Mouse (Mus musculus) hindbrain, embryonic 10.5 days (tissue): ENCODE results near the gene Iqub. TPM values are rescaled to one million over a fixed set of nuclear protein-coding genes. Genes with fewer than 3 reads are reported as not detected.

ENCODE experiments used
- DNase-seq: peaks from one replicate; pipeline ENCODE4 v3.0.0-alpha.2; 2017; ENCODE audit warnings: low spot score
- H3K27ac ChIP-seq: fragments of 300-500 bp; sonication (generic); 2 replicates; pipeline ENCODE4 v1.5.1; 2016; ENCODE audit warnings: mild to moderate bottlenecking, moderate library complexity
- H3K27me3 ChIP-seq: fragments of 300-500 bp; sonication (generic); 2 replicates; pipeline ENCODE4 v1.6.1; 2016; ENCODE audit warnings: mild to moderate bottlenecking; ENCODE audit not compliant: poor library complexity, insufficient read depth, severe bottlenecking
- H3K36me3 ChIP-seq: fragments of 300-500 bp; sonication (generic); 2 replicates; pipeline ENCODE4 v1.6.1; 2016; ENCODE audit warnings: mild to moderate bottlenecking, moderate library complexity
- H3K4me1 ChIP-seq: fragments of 300-500 bp; sonication (generic); replicated peaks from 2 replicates; pipeline ENCODE4 v1.6.1; 2016; ENCODE audit warnings: mild to moderate bottlenecking
- H3K4me3 ChIP-seq: fragments of 300-500 bp; sonication (generic); 2 replicates; pipeline ENCODE4 v1.5.1; 2016; ENCODE audit warnings: mild to moderate bottlenecking, moderate library complexity
- H3K9me3 ChIP-seq: fragments of 300-500 bp; sonication (generic); 2 replicates; pipeline ENCODE4 v1.6.1; 2016; ENCODE audit warnings: mild to moderate bottlenecking, moderate library complexity
- WGBS: fragments of 180-500 bp; shearing (Covaris S2); methylation state at CpG from one replicate; pipeline ENCODE4 v1.1.7; 2016; 5-methylcytosine and 5-hydroxymethylcytosine counted together
- polyA plus RNA-seq: library from polyadenylated mRNA; unstranded; fragments of >200 nt; fragmentation: Nextera tagmentation; extraction: Ambion mirVana; gene quantifications from 2 replicates; pipeline ENCODE4 v1.2.1, GENCODE M21; 2016

Iqub gene
- polyA plus RNA-seq, 1 experiment from 2014 or later = 2.3 TPM

DNA sequence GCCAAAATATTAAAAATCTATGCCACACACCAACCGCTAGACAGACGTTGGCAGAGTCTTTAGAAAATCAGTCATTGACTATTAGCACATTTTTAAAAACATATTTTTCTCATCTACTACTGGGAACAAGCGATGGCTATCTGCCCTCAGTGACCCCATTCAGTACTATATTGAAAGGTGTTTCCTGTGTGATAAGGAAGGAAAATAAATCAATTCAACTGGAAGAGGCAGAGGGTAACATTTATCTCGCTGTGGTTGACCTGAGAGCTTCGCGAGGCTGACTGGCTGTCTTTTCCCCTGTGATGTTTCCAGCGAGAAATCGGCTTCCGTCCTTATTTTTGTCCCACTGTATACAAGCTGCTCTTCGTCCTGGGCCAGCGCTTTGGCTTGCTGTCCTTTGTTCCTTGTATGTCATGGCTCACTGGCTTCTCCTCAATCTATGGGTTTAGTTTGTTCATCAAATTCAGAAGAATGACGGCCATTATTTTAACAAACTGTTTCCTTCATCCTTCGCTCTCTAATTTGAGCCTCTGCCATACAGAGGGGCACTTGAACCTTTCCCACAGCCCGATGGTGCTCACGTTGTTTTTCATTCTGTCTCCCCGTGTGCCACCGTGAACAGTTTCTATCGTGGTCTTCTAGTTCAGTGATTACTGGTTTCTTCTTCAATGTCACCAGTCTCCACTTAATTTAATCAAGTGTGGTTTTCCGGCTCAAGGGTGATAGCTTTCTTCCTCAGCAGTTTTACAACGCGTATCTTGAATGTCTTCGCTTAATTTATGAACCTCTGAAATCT lies 63.6 kb downstream of the Iqub start:
- DNase-seq = no peak
- Histone ChIP-seq H3K27ac (no peak overlapping the region), H3K4me1 (no peaks in the 10 kb centered on the region), H3K36me3 (no peaks in the 10 kb centered on the region), H3K4me3 (no peak overlapping the region), H3K27me3 (no peaks in the 10 kb centered on the region), H3K9me3 (no peaks in the 10 kb centered on the region)
- 85% methylated on average over 22 of the region's 22 CpGs for WGBS

DNA sequence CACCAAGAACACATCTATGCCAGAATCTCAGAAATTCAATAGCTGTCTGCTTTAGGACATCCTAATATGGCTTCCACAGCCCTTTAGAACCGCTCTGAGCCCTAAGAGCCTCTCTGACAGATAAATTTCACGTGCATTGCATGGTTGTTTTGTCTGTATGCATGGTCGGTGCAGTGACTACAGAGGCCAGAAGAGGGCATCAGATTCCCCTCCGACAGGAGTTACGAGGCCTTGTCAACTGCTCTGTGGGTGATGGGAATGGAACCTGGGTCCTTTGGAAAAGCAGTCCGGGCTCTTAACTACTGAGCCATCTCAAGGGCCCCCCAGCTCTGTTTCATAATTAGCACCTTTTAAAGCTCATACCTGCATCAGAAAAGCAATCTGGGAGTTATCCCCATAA lies 64.6 kb downstream of the Iqub start:
- Histone ChIP-seq H3K36me3 (no peaks in the 10 kb centered on the region), H3K4me1 (no peaks in the 10 kb centered on the region), H3K27me3 (no peaks in the 10 kb centered on the region), H3K27ac (no peak overlapping the region), H3K4me3 (no peak overlapping the region), H3K9me3 (no peaks in the 10 kb centered on the region)
- 93% methylated on average over 6 of the region's 6 CpGs for WGBS
- DNase-seq = no peak

DNA sequence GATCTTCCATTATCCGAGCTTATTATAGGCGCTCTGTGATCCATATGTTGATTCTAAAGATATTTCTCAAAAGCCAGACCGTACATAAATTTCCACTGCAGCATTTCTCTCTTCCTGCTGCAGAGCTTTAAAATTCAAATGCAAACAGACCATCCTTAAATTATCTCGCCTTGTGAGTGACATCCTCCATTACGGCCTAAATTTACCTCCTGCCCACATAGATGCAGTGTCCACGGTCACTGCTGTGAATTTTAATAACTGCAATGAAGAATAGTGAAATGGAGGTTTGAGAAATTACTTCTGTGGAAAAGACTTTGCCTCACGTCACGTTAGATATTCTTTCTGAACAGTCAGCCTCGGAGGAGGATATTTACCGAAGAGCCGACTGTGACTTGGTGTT lies 98.8 kb downstream of the Iqub start:
- Histone ChIP-seq H3K4me3 (no peak overlapping the region), H3K36me3 (no peaks in the 10 kb centered on the region), H3K27me3 (no peaks in the 10 kb centered on the region), H3K9me3 (no peaks in the 10 kb centered on the region), H3K4me1 (no peaks in the 10 kb centered on the region), H3K27ac (no peak overlapping the region)
- DNase-seq = no peak
- WGBS = 90% methylated on average over 11 of the region's 11 CpGs

DNA sequence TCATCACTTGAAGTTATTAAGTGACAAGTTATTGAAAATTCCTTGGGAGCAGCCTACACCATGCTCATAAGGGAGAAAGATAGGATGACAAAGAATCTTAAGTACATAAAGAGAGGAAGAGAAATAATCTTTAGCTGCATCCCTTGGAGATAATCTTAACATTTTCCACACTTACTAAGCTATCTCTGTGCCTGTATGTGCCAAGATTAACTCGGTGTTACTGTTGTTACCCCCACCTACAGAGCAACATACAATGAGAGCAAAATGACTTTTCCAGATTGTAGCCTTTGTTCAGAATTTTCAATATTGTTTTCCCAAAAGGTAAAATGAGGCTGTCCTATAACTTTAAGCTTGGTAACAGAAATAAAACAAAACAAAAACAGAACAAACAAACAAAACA lies 99.4 kb downstream of the Iqub start:
- H3K27ac ChIP-seq = no peak overlapping the region
- WGBS = 86% methylated on average over 1 of the region's 1 CpGs
- H3K4me1 ChIP-seq = no peaks in the 10 kb centered on the region
- H3K36me3 ChIP-seq = no peaks in the 10 kb centered on the region
- no peaks in the 10 kb centered on the region for H3K9me3 ChIP-seq
- H3K4me3 ChIP-seq = no peak overlapping the region
- H3K27me3 ChIP-seq = no peaks in the 10 kb centered on the region
- DNase-seq = no peak

DNA sequence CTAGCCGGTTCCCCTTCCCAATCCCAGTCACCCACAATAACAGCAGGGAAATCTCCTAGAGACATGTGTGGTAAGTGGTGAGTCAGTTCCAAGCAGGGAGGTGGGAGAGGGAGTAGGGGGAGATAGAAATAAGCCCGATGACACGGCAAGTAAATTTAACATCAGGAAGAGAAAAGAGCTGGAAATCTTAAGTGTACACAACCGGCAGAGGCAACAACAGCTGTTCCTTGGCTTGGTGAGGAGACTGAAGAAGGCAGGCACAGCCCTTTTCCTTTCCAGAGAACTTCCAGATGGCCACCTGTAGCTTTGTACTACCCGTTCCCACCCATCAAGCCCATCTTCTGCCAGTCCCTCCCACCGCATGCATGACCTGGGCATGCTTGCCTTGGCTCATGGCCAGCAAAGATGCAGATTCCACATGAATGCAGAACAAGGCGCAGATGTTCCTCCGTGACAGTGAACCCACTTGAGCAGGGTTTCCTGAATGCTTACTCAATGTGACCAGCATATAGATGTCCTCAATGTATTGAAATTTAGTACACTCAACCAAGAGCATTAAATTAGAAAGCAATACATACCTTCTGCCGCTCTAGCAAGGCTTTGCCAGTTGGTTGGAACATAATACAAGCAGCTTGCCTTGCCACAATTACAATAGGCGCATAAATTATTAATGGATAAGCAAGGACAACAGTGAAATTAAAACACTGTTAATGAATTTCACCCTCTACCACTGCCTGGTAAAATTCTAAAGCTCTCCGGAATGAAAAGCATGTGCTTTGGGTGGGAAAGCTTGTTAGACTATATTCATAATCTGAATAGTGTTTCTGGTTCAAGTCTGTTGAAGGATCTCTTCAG lies 106.1 kb downstream of the Iqub start:
- H3K4me1 ChIP-seq = 0 out of 2 replicates have a peak, but pooled peaks cover 2% of the 10 kb centered on the region
- H3K27ac ChIP-seq = no peak overlapping the region
- no peak overlapping the region for H3K4me3 ChIP-seq
- 92% methylated on average over 11 of the region's 11 CpGs for WGBS
- no peaks in the 10 kb centered on the region for H3K9me3 ChIP-seq
- no peaks in the 10 kb centered on the region for H3K27me3 ChIP-seq
- no peaks in the 10 kb centered on the region for H3K36me3 ChIP-seq
- DNase-seq = no peak

DNA sequence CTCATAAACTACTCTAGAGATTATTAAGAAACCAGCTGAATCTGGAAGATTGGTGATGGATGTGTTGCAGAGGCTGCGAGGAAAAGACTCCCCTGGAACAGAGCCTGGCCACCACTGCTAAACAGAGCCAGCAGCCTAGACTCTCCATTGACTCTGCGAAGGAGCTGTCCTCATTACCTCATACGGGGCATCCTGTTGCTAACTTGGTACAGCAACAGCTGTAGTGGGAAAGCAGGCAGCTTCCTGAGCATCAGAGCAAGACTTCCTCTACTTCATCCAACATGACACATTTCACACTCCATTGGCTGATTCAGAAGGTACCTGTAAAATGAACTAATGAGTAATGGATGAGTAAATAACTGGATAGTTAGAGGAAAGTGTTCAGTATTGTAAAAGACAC lies 107.1 kb downstream of the Iqub start:
- H3K4me1 ChIP-seq = 0 out of 2 replicates have a peak, but pooled peaks cover 2% of the 10 kb centered on the region
- H3K36me3 ChIP-seq = no peaks in the 10 kb centered on the region
- no peak overlapping the region for H3K4me3 ChIP-seq
- no peak overlapping the region for H3K27ac ChIP-seq
- no peaks in the 10 kb centered on the region for H3K27me3 ChIP-seq
- DNase-seq = no peak
- H3K9me3 ChIP-seq = no peaks in the 10 kb centered on the region
- 77% methylated on average over 3 of the region's 3 CpGs for WGBS

DNA sequence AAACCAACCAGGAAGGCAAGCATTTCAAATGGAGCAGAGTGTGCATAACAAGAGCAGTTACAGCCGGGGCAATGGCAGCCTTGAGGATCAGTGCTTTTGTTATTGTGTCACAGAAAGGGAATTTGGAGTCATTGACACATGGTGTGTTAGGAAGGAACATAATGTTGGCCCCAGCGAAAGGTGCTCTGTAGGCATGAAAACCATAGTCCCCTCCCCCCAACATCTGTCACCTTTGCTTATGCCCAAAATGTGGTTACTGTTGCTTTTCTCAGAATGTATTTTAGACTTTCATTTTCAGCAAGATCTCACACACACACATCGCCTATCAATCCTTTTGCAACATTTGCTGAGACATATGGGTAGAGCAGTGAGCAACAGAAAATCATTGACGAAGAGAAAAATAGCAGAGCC lies 117.6 kb downstream of the Iqub start:
- Histone ChIP-seq H3K36me3 (no peaks in the 10 kb centered on the region), H3K27ac (no peak overlapping the region), H3K27me3 (no peaks in the 10 kb centered on the region), H3K4me3 (no peak overlapping the region), H3K9me3 (no peaks in the 10 kb centered on the region), H3K4me1 (no peaks in the 10 kb centered on the region)
- no peak for DNase-seq
- WGBS = 89% methylated on average over 4 of the region's 4 CpGs

Other genes with a start within 250 kb of the Iqub start
- 255 and 275 TPM in 2 replicates for gene Ndufa5, start 12.9 kb upstream of the Iqub start, polyA plus RNA-seq
- not detected in 2 replicates for gene Asb15, start 13.1 kb upstream of the Iqub start, polyA plus RNA-seq
- gene Lmod2, start 82.7 kb upstream of the Iqub start, polyA plus RNA-seq = not detected in 2 replicates
- gene Wasl, start 149.9 kb upstream of the Iqub start, polyA plus RNA-seq = 63.6 and 68.3 TPM in 2 replicates
- not detected in 2 replicates for gene Hyal6, start 218.2 kb upstream of the Iqub start, polyA plus RNA-seq
- gene Hyal4, start 233.3 kb upstream of the Iqub start, polyA plus RNA-seq = not detected in 2 replicates